Mouse (Mus musculus) spleen, postnatal 0 days (tissue): Measurements from ENCODE around the gene Smu1. TPM values are rescaled to one million over a fixed set of nuclear protein-coding genes. Genes with fewer than 3 reads are reported as not detected.

Experiments
- microRNA counts: library from miRNA; unstranded; fragments of <30 nt; microRNA quantifications from one replicate; lab custom pipeline; 2015
- polyA plus RNA-seq: library from polyadenylated mRNA; unstranded; fragments of >200 nt; fragmentation: Nextera tagmentation; extraction: Ambion mirVana; gene quantifications from 2 replicates; pipeline ENCODE4 v1.2.1, GENCODE M21; 2015

Smu1 gene
- polyA plus RNA-seq: 81.8 and 86.5 TPM in 2 replicates

GRCm38 (mm10) chr4:40757780-40758420, at the start of gene Smu1:
Smu1 (minus strand) TSS chr4:40757923.

GRCm38 (mm10) chr4:40722011-40722666, 35.6 kb downstream of the Smu1 start, which contains the start of gene Dnaja1:
Dnaja1 (plus strand) TSS chr4:40722150.

GRCm38 (mm10) chr4:40702797-40703709, 54.7 kb downstream of the Smu1 start, which contains the start of gene Aptx:
Aptx (minus strand) TSS chr4:40703194.

MicroRNA genes within 50 kb of the gene (microRNA counts, 519-probe panel; counts per million panel counts)
- 88.3 counts per million for microRNA mmu-miR-207 (lab: Ali Mortazavi, UCI)

Other genes starting within 250 kb of the Smu1 start
- 15.5 and 15.6 TPM in 2 replicates for gene Aptx, start 54.7 kb downstream of the Smu1 start, polyA plus RNA-seq
- gene Dnaja1, start 35.8 kb downstream of the Smu1 start, polyA plus RNA-seq: 159 and 170 TPM in 2 replicates
- 40.7 and 42.6 TPM in 2 replicates for gene B4galt1, start 96.1 kb upstream of the Smu1 start, polyA plus RNA-seq
- gene Spink4, start 162.1 kb upstream of the Smu1 start, polyA plus RNA-seq: 2.4 and 3.5 TPM in 2 replicates
- 178 and 195 TPM in 2 replicates for gene Bag1, start 190.4 kb upstream of the Smu1 start, polyA plus RNA-seq
- gene Chmp5, start 190.5 kb upstream of the Smu1 start, polyA plus RNA-seq: 63.2 and 67.9 TPM in 2 replicates
- gene Nfx1, start 213.0 kb upstream of the Smu1 start, polyA plus RNA-seq: 33.2 and 39.1 TPM in 2 replicates